Mouse (Mus musculus) E14TG2a.4 (cell line): ENCODE measurements at regions not wholly inside any gene's neighbourhood (a gene's known extent, or its start where the extent isn't known, plus 50 kb on each side); places are given as distances from the start of the nearest gene placed in this dataset.

Source experiments
- CTCF ChIP-seq: conservative IDR thresholded peaks from 2 replicates; pipeline ENCODE4 v1.5.1; 2014; ENCODE audit warnings: low read length
- NANOG ChIP-seq: IDR thresholded peaks from 2 replicates; pipeline ENCODE4 v1.6.1; 2014; ENCODE audit warnings: borderline replicate concordance, low read length, mixed read lengths
- POU5F1 ChIP-seq: IDR thresholded peaks from 2 replicates; pipeline ENCODE4 v1.6.1; 2014; ENCODE audit warnings: low read length, borderline replicate concordance

- TF ChIP-seq CTCF (no peak), NANOG (no peak), POU5F1 (no peak)
Observed at GRCm38 (mm10) chr17:62292703-62293102, 588.4 kb downstream of the Efna5 start.
